Mouse (Mus musculus) intestine, postnatal 0 days (tissue): ENCODE data around the gene Psme1. TPM values are rescaled to one million over a fixed set of nuclear protein-coding genes. Genes with fewer than 3 reads are reported as not detected.

Experiments
- ATAC-seq: fragments of 200-750 bp; cut with Nextera tagmentation; 2 replicates; pipeline ENCODE4 v1.8.0; 2017; ENCODE audit warnings: mild to moderate bottlenecking, moderate TSS enrichment, moderate library complexity
- H3K27ac ChIP-seq: fragments of 300-500 bp; sonication (generic); 2 replicates; pipeline ENCODE4 v1.5.1; 2014; ENCODE audit warnings: mild to moderate bottlenecking, low read depth, low read length, moderate library complexity
- H3K27me3 ChIP-seq: fragments of 300-500 bp; sonication (generic); replicated peaks from 2 replicates; pipeline ENCODE4 v1.6.1; 2014; ENCODE audit warnings: low read length, mixed read lengths; ENCODE audit not compliant: control insufficient read depth, insufficient read depth
- H3K36me3 ChIP-seq: fragments of 300-500 bp; sonication (generic); 2 replicates; pipeline ENCODE4 v1.6.1; 2014; ENCODE audit warnings: mild to moderate bottlenecking, moderate library complexity; ENCODE audit not compliant: control insufficient read depth, insufficient read depth
- H3K4me1 ChIP-seq: fragments of 300-500 bp; sonication (generic); replicated peaks from 2 replicates; pipeline ENCODE4 v1.6.1; 2014; ENCODE audit warnings: antibody characterized with exemption, low read length, mixed read lengths; ENCODE audit not compliant: control insufficient read depth, insufficient read depth
- H3K4me2 ChIP-seq: fragments of 300-500 bp; sonication (generic); replicated peaks from 2 replicates; pipeline ENCODE4 v1.6.1; 2014; ENCODE audit warnings: low read depth, mild to moderate bottlenecking, moderate library complexity
- H3K4me3 ChIP-seq: fragments of 300-500 bp; sonication (generic); 2 replicates; pipeline ENCODE4 v1.5.1; 2014; ENCODE audit warnings: low read depth, low read length
- H3K9ac ChIP-seq: fragments of 300-500 bp; sonication (generic); 2 replicates; pipeline ENCODE4 v1.6.1; 2014; ENCODE audit warnings: mild to moderate bottlenecking, low read depth, low read length
- H3K9me3 ChIP-seq: fragments of 300-500 bp; sonication (generic); 2 replicates; pipeline ENCODE4 v1.6.1; 2016; ENCODE audit warnings: mixed run types; ENCODE audit not compliant: control insufficient read depth
- CTCF ChIP-seq: sonication (generic); IDR thresholded peaks from 2 replicates; pipeline ENCODE4 v1.5.1; 2016; ENCODE audit warnings: low read depth, mild to moderate bottlenecking, control low read depth, antibody characterized with exemption, moderate library complexity
- WGBS: fragments of 180-500 bp; shearing (Covaris S2); extraction: QIAGEN DNeasy Blood & Tissue Kit; methylation state at CpG from one replicate; pipeline ENCODE4 v1.1.7; 2014; 5-methylcytosine and 5-hydroxymethylcytosine counted together
- polyA plus RNA-seq: library from polyadenylated mRNA; unstranded; fragments of >200 nt; fragmentation: Nextera tagmentation; extraction: Ambion mirVana; gene quantifications from 2 replicates; pipeline ENCODE4 v1.2.1, GENCODE M21; 2015

Psme1 gene
- polyA plus RNA-seq, 1 experiment from 2014 or later: 283 TPM

DNA sequence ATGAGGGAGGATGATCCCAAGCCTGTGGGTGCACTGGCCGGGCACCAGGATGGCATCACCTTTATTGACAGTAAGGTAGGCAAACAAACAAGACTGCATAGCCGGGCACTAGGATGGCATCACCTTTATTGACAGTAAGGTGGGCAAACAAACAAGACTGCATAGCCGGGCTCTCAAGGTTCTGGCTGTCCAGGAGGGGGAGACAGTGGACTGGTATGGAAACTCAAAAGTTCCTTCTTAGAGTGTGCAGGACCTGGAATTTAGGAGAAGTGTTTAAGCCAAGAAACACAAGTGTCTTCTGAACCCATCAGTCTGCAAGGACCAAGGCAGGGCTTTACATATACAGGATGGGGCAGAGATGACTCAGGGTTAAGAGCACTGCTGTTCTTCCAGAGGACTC lies 12.2 kb upstream of the Psme1 start:
- H3K4me1 ChIP-seq: no peaks in the 10 kb centered on the region
- no peak overlapping the region for H3K27ac ChIP-seq
- peak; percentile 48 for TF ChIP-seq CTCF
- no peak overlapping the region for H3K4me2 ChIP-seq
- 61% methylated on average over 3 of the region's 3 CpGs for WGBS
- no peak overlapping the region for H3K9ac ChIP-seq
- H3K27me3 ChIP-seq: no peaks in the 10 kb centered on the region
- no peaks in the 10 kb centered on the region for H3K9me3 ChIP-seq
- no peak overlapping the region for H3K4me3 ChIP-seq
- ATAC-seq: no peak
- H3K36me3 ChIP-seq: peaks cover 76% of the 10 kb centered on the region

DNA sequence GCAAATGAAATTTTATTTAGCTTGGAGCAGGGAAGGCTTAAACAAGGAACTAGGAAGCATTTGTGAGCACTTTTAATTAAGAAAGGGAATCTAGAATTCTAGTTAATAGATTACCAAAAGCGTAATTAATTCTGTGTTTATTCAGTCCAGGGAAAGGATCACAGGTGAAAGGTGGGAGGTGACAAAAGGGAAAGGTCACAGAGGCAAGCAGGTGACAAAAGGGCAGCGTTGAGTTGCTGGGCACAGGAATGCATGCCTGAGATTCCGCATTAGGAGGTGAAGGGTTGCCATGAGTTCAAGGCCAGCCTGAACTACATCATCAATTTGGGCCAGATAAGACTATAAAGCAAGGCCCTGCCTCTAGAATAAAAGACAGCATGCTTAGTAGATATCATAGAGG lies 10.4 kb upstream of the Psme1 start:
- no peak for ATAC-seq
- H3K4me1 ChIP-seq: no peaks in the 10 kb centered on the region
- no peak overlapping the region for H3K4me2 ChIP-seq
- peaks cover 75% of the 10 kb centered on the region for H3K36me3 ChIP-seq
- WGBS: 71% methylated on average over 3 of the region's 3 CpGs
- H3K27me3 ChIP-seq: no peaks in the 10 kb centered on the region
- no peak overlapping the region for H3K9ac ChIP-seq
- TF ChIP-seq CTCF: no peak
- H3K4me3 ChIP-seq: no peak overlapping the region
- no peak overlapping the region for H3K27ac ChIP-seq
- H3K9me3 ChIP-seq: no peaks in the 10 kb centered on the region

DNA sequence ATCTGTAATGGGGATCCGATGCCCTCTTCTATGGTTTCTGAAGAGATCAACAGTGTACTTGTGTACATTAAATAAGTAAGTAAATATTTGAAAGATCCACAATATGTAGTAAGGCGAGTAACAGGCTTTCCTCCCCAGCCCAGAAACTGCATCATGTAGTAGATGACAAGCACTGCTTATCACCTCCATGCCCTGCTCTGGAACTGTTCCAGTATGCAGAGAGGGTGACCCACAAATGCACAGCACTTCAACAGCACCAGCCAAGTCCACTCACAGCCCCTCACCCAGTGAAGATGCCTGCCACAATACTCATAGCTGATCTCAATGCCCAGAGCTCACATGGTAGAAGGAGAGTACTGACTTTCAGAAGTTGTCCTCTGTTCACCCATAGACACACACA lies 7.3 kb upstream of the Psme1 start:
- WGBS: 81% methylated on average over 2 of the region's 2 CpGs
- peaks cover 45% of the 10 kb centered on the region for H3K36me3 ChIP-seq
- no peak for ATAC-seq
- H3K9ac ChIP-seq: no peak overlapping the region
- no peaks in the 10 kb centered on the region for H3K27me3 ChIP-seq
- H3K4me1 ChIP-seq: no peaks in the 10 kb centered on the region
- H3K4me3 ChIP-seq: no peak overlapping the region
- H3K9me3 ChIP-seq: no peaks in the 10 kb centered on the region
- H3K27ac ChIP-seq: no peak overlapping the region
- no peak for TF ChIP-seq CTCF
- no peak overlapping the region for H3K4me2 ChIP-seq

DNA sequence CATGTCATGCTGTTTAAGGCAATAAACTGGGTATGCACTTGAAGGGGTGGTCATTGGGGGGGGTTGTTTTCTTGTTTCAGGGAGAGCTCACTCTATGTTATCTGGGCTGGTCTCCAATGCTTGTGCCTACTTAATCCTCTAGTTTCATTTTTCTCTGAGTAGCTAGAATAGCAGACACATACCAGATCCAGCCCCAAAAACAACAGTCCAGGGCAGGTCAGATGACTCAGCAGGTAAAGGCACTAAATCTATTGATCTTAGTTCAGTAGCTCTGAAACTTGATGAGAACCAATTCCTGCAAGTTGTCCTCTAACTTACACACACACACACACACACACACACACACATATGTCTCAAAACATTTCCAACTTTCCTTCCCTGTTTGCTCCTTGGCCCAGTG lies 6.2 kb upstream of the Psme1 start:
- Histone ChIP-seq H3K27ac (no peak overlapping the region), H3K4me1 (no peaks in the 10 kb centered on the region), H3K9ac (no peak overlapping the region), H3K9me3 (no peaks in the 10 kb centered on the region), H3K27me3 (no peaks in the 10 kb centered on the region), H3K4me2 (no peak overlapping the region), H3K36me3 (peaks cover 33% of the 10 kb centered on the region), H3K4me3 (no peak overlapping the region)
- no peak for ATAC-seq
- no peak for TF ChIP-seq CTCF

DNA sequence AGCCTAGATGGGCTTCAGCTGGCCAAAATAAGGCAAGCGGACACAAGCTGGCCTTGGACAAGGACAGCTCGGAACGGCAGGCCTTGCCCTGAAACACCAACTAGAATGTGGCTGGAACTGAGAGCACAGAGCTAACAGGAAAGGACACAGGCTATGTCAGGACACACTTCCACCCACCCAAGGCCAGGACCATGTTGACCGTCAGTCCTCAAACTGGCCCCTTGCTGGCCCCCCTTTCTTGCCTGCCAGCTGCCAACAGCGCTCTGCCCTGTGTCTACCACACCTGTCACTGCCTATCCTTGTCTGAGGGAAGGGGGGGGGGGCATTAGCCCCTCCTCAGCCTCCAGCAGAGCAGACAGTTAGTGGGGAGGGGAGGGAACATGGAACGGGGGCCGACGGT lies 2.6 kb upstream of the Psme1 start, which contains the start of gene Fitm1:
TSS of gene Fitm1 (plus strand) at position 316 of the 400 bp plus-strand sequence.
- Histone ChIP-seq H3K27me3 (no peaks in the 10 kb centered on the region), H3K4me1 (0 out of 2 replicates have a peak, but pooled peaks cover 4% of the 10 kb centered on the region), H3K4me2 (no peak within 1 kb of the TSS), H3K36me3 (peaks cover 5% of the 10 kb centered on the region; the same call in 1 of the 2 replicates), H3K27ac (no peak within 1 kb of the TSS), H3K9ac (no peak within 1 kb of the TSS), H3K9me3 (no peaks in the 10 kb centered on the region), H3K4me3 (no peak within 1 kb of the TSS)
- WGBS: 71% methylated on average over 8 of the region's 8 CpGs
- no peak for ATAC-seq
- TF ChIP-seq CTCF: no peak

DNA sequence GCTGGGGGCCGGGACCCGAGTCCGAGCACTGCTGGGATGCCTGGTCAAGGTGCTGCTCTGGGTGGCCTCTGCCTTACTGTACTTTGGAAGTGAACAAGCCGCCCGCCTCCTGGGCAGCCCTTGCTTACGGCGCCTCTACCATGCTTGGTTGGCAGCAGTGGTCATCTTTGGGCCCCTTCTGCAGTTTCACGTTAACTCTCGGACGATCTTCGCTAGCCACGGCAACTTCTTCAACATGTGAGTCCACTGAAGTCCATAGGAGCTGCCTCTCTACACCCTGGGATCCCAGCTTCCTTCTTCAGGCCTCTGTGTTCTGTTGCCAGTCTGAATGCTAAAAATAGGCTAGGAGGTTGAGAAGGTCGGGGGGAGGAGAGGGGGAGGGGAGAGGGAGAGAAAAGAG lies 2.2 kb upstream of the Psme1 start:
- Histone ChIP-seq H3K9ac (no peak overlapping the region), H3K9me3 (no peaks in the 10 kb centered on the region), H3K4me2 (no peak overlapping the region), H3K27ac (no peak overlapping the region), H3K36me3 (peaks cover 8% of the 10 kb centered on the region; the same call in 1 of the 2 replicates), H3K4me1 (0 out of 2 replicates have a peak, but pooled peaks cover 4% of the 10 kb centered on the region), H3K27me3 (no peaks in the 10 kb centered on the region), H3K4me3 (no peak overlapping the region)
- no peak for TF ChIP-seq CTCF
- 76% methylated on average over 13 of the region's 13 CpGs for WGBS
- ATAC-seq: no peak

DNA sequence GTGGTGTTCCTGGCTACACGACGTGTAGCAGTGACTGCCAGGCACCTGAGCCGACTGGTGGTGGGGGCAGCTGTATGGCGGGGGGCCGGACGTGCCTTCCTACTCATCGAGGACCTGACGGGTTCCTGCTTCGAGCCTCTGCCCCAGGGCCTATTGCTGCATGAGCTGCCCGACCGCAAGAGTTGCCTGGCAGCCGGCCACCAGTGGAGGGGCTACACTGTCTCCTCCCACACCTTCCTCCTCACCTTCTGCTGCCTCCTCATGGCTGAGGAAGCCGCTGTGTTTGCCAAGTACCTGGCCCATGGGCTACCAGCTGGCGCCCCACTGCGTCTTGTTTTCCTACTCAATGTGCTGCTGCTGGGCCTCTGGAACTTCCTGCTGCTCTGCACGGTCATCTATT lies 1.5 kb upstream of the Psme1 start:
- no peak for TF ChIP-seq CTCF
- Histone ChIP-seq H3K4me2 (no peak overlapping the region), H3K4me1 (0 out of 2 replicates have a peak, but pooled peaks cover 4% of the 10 kb centered on the region), H3K4me3 (no peak overlapping the region), H3K27me3 (no peaks in the 10 kb centered on the region), H3K27ac (no peak overlapping the region), H3K9me3 (no peaks in the 10 kb centered on the region), H3K36me3 (peaks cover 15% of the 10 kb centered on the region; the same call in 1 of the 2 replicates), H3K9ac (no peak overlapping the region)
- WGBS: 77% methylated on average over 16 of the region's 16 CpGs
- ATAC-seq: no peak
